In the genomic region with DNA sequence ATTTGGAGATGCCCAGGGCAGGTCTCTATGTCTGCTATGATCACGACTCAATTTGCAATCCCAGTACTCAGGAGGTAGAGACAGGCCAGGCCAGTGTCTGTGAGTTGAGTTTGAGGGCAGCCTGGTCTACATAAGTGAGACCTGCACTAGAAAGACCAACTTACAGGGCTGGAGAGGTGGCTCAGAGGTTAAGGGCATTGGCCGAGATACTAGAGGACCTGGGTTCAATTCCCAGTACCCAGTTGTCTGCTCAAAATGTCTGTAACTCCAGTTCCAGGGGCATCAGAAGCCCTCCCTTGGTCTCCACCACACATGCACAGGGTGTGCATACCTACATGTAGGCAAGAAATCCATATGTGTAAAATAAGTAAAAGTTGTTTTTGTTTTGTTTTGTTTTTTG, we compare ENCODE assay signal across 10 mouse cellular contexts. TPM values are rescaled to one million over a fixed set of nuclear protein-coding genes. Genes with fewer than 3 reads are reported as not detected.
A peak's percentile ranks its signal among the peaks of the same experiment; 100 is the strongest.
DNase-seq lines count a peak whose midpoint lies in the region; ATAC-seq and TF ChIP-seq lines count a peak whose summit lies in the region.
"Had no signal": no experiment of that assay in that cellular context is flagged by ENCODE, and none has a peak within 500 bp of the region (broad histone marks: within the 10 kb centered on the region; RNA-seq: fewer than 3 reads in every experiment).

No protein-coding gene starts in this region.

- H3K27me3 ChIP-seq in heart, embryonic 11.5 days (ENCODE audit: control insufficient read depth, insufficient read depth, low read length), result no peaks in the 10 kb centered on the region
- no peaks in the 10 kb centered on the region for H3K27me3 ChIP-seq in lung, embryonic 16.5 days (ENCODE audit: control insufficient read depth, insufficient read depth, low read depth, low read length)
- no peaks in the 10 kb centered on the region for H3K27me3 ChIP-seq in small intestine, adult 2 months (ENCODE audit: control insufficient read depth, insufficient read depth, low read length)
- H3K27me3 ChIP-seq in midbrain, embryonic 13.5 days, result no peaks in the 10 kb centered on the region
- H3K27me3 ChIP-seq: hindbrain, embryonic 15.5 days had no signal

- H3K4me1 ChIP-seq in heart, embryonic 11.5 days (ENCODE audit: control insufficient read depth, insufficient read depth, low read length), result peaks cover 35% of the 10 kb centered on the region
- peaks cover 49% of the 10 kb centered on the region for H3K4me1 ChIP-seq in lung, embryonic 16.5 days (replicated peaks; ENCODE audit: control insufficient read depth, insufficient read depth, low read length)
- peaks cover 30% of the 10 kb centered on the region; the same call in 1 of the 2 replicates for H3K4me1 ChIP-seq in small intestine, adult 2 months (ENCODE audit: control insufficient read depth, insufficient read depth, insufficient read length, low read length)
- peaks cover 18% of the 10 kb centered on the region for H3K4me1 ChIP-seq in midbrain, embryonic 13.5 days (replicated peaks)

- no peak for DNase-seq in heart, postnatal 36 days
- DNase-seq in lung, postnatal 36 days, result no peak
- DNase-seq in right cerebral cortex, adult 2 months (ENCODE audit: low spot score in 2 of 2), result no peak

- H3K4me3 ChIP-seq in heart, embryonic 11.5 days (ENCODE audit: low read depth, low read length), result no peak overlapping the region
- H3K4me3 ChIP-seq in lung, embryonic 16.5 days (ENCODE audit: low read length), result peak overlapping the region; percentile 18; the same call in 1 of the 2 replicates
- H3K4me3 ChIP-seq in small intestine, adult 2 months (ENCODE audit: low read depth, low read length), result no peak overlapping the region
- no peak overlapping the region for H3K4me3 ChIP-seq in midbrain, embryonic 13.5 days (replicated peaks)
- H3K4me3 ChIP-seq: hindbrain, embryonic 15.5 days had no signal

- H3K9ac ChIP-seq in heart, embryonic 11.5 days (ENCODE audit: low read depth, low read length), result no peak overlapping the region
- H3K9ac ChIP-seq in lung, embryonic 16.5 days (ENCODE audit: low read length), result peak overlapping the region; percentile 8; the same call in 1 of the 2 replicates
- no peak overlapping the region for H3K9ac ChIP-seq in midbrain, embryonic 13.5 days (replicated peaks)
- H3K9ac ChIP-seq: hindbrain, embryonic 15.5 days had no signal

- WGBS in heart, embryonic 11.5 days (ENCODE audit: insufficient replicate concordance), result 81% methylated on average over 2 of the region's 2 CpGs
- 57% methylated on average over 2 of the region's 2 CpGs for WGBS in lung, embryonic 16.5 days
- WGBS in small intestine, adult 2 months, result 47% methylated on average over 2 of the region's 2 CpGs
- WGBS in midbrain, embryonic 13.5 days, result 83% methylated on average over 2 of the region's 2 CpGs

- TF ChIP-seq POLR2A in small intestine, adult 2 months (IDR thresholded peaks at IDR 0.05; ENCODE audit: low read depth, low read length), result no peak

- intact Hi-C loops in heart, postnatal 36 days (cut with DNase I), result no loop called here

- no peak for ATAC-seq in heart, embryonic 11.5 days (replicated peaks; ENCODE audit: insufficient number of reproducible peaks, low FRiP score, low TSS enrichment)
- ATAC-seq in lung, embryonic 16.5 days (ENCODE audit: low read depth), result peak; percentile 1
- ATAC-seq in inflammation-experienced regulatory T-cells, adult 6 months, result peak; percentile 5
- ATAC-seq in midbrain, embryonic 13.5 days, result no peak
- ATAC-seq: forebrain, embryonic 14.5 days had no signal

- peak overlapping the region; percentile 87; the same call in 1 of the 2 replicates for H3K27ac ChIP-seq in heart, embryonic 11.5 days (ENCODE audit: low read depth, low read length)
- H3K27ac ChIP-seq in lung, embryonic 16.5 days (ENCODE audit: low read length), result peak overlapping the region; percentile 95
- peak overlapping the region; percentile 88 for H3K27ac ChIP-seq in small intestine, adult 2 months (ENCODE audit: insufficient read depth, low read depth, low read length)
- no peak overlapping the region for H3K27ac ChIP-seq in midbrain, embryonic 13.5 days

- no peaks in the 10 kb centered on the region for H3K9me3 ChIP-seq in heart, embryonic 11.5 days (replicated peaks; ENCODE audit: control insufficient read depth, low read length)
- H3K9me3 ChIP-seq in lung, embryonic 16.5 days (ENCODE audit: control insufficient read depth, low read length), result no peaks in the 10 kb centered on the region
- H3K9me3 ChIP-seq in midbrain, embryonic 13.5 days, result no peaks in the 10 kb centered on the region
- H3K9me3 ChIP-seq: hindbrain, embryonic 15.5 days had no signal

- no peaks in the 10 kb centered on the region for H3K36me3 ChIP-seq in heart, embryonic 11.5 days (ENCODE audit: control insufficient read depth, insufficient read depth, low read length)
- H3K36me3 ChIP-seq in lung, embryonic 16.5 days (ENCODE audit: control insufficient read depth, insufficient read depth, low read length), result no peaks in the 10 kb centered on the region
- H3K36me3 ChIP-seq in small intestine, adult 2 months (ENCODE audit: control insufficient read depth, insufficient read depth, low read length), result no peaks in the 10 kb centered on the region
- H3K36me3 ChIP-seq in midbrain, embryonic 13.5 days, result no peaks in the 10 kb centered on the region
- H3K36me3 ChIP-seq: hindbrain, embryonic 15.5 days had no signal

- TF ChIP-seq CTCF in small intestine, adult 2 months (IDR thresholded peaks at IDR 0.05; ENCODE audit: extremely low read depth, insufficient read length, insufficient replicate concordance, low read depth, low read length), result no peak

- H3K4me2 ChIP-seq in heart, embryonic 11.5 days, result peak overlapping the region; percentile 60
- peak overlapping the region; percentile 71 for H3K4me2 ChIP-seq in lung, embryonic 16.5 days (ENCODE audit: low read depth, low read length)
- no peak overlapping the region for H3K4me2 ChIP-seq in midbrain, embryonic 13.5 days (replicated peaks)

RNA-seq across cellular contexts. Expression of gene Ccnd3, which starts 2.7 kb away (rescaled TPM):
- polyA plus RNA-seq in heart, embryonic 11.5 days (2014; fragmentation: Nextera tagmentation; extraction: Ambion mirVana), result 559 and 565 TPM in 2 replicates
- 10 to 100 TPM; 79.8 to 88.7 TPM for total RNA-seq in heart, postnatal 36 days (2021)
- polyA plus RNA-seq in lung, embryonic 16.5 days (2015; fragmentation: Nextera tagmentation; extraction: Ambion mirVana), result 258 and 277 TPM in 2 replicates
- 100 to 1,000 TPM; 124 to 141 (median 130) TPM for polyA plus RNA-seq in inflammation-experienced regulatory T-cells, adult 6 months (2017; shearing (Covaris generic))
- polyA plus RNA-seq in small intestine, adult 2 months (2012; rRNA removed), result 49.9 and 54.9 TPM in 2 replicates
- 60.4 and 71.4 TPM in 2 replicates for polyA plus RNA-seq in midbrain, embryonic 13.5 days (2015; fragmentation: Nextera tagmentation; extraction: Ambion mirVana)

RNA-seq across cellular contexts. Expression of gene Taf8, which starts 5.4 kb away (rescaled TPM):
- polyA plus RNA-seq in heart, embryonic 11.5 days (2014; fragmentation: Nextera tagmentation; extraction: Ambion mirVana), result 15.9 and 18.3 TPM in 2 replicates
- 10 to 100 TPM; 12.0 to 13.6 TPM for total RNA-seq in heart, postnatal 36 days (2021)
- polyA plus RNA-seq in lung, embryonic 16.5 days (2015; fragmentation: Nextera tagmentation; extraction: Ambion mirVana), result 30.5 and 30.9 TPM in 2 replicates
- polyA plus RNA-seq in inflammation-experienced regulatory T-cells, adult 6 months (2017; shearing (Covaris generic)), result 10 to 100 TPM; 56.9 to 80.8 (median 70.0) TPM
- 6.2 and 13.3 TPM in 2 replicates for polyA plus RNA-seq in small intestine, adult 2 months (2012; rRNA removed)
- polyA plus RNA-seq in midbrain, embryonic 13.5 days (2015; fragmentation: Nextera tagmentation; extraction: Ambion mirVana), result 24.6 and 27.3 TPM in 2 replicates

Comparison
In these comparisons a context has a peak if more than half of its experiments do, and no peak if none do; other contexts are left out.
1. ATAC-seq: peak in lung, embryonic 16.5 days (single experiment) and inflammation-experienced regulatory T-cells, adult 6 months (single experiment); none in heart, embryonic 11.5 days (single experiment) and midbrain, embryonic 13.5 days (single experiment).